Mouse (Mus musculus): Measurements from ENCODE around the gene Coa6.

The Coa6 gene

GRCm38 (mm10) chr8:126464071-126464470 is 41.8 kb downstream of the Coa6 start:
- DNase-seq (ENCODE audit: low spot score), result no peak

GRCm38 (mm10) chr8:126473802-126474298 is 51.5 kb downstream of the Coa6 start:
- DNase-seq (ENCODE audit: low spot score), result no peak

GRCm38 (mm10) chr8:126474299-126475187 is 52.2 kb downstream of the Coa6 start, which contains the start of gene Tarbp1:
Gene Tarbp1, minus strand, starts transcription at chr8:126475065.
- DNase-seq (ENCODE audit: low spot score), result peak; percentile 87

Measured in ovary, postnatal 10 days (tissue).